Mouse (Mus musculus) hindbrain, postnatal 0 days (tissue): ENCODE data around the gene Prkar1a. TPM values are rescaled to one million over a fixed set of nuclear protein-coding genes. Genes with fewer than 3 reads are reported as not detected.
"Not testable (repeated sequence)": the region's sequence is repeated elsewhere in the genome, so short reads cannot be mapped to it uniquely, and the experiment has no call there.

Source experiments
- ATAC-seq: fragments of 200-750 bp; cut with Nextera tagmentation; 2 replicates; pipeline ENCODE4 v1.8.0; 2017; ENCODE audit warnings: mild to moderate bottlenecking, moderate TSS enrichment, moderate library complexity
- DNase-seq: peaks from one replicate; pipeline ENCODE4 v3.0.0-alpha.2; 2015; ENCODE audit warnings: low spot score
- H3K27ac ChIP-seq: fragments of 300-500 bp; sonication (generic); 2 replicates; pipeline ENCODE4 v1.5.1; 2014; ENCODE audit warnings: mild to moderate bottlenecking
- H3K27me3 ChIP-seq: fragments of 300-500 bp; sonication (generic); 2 replicates; pipeline ENCODE4 v1.6.1; 2014; ENCODE audit warnings: low read length, mixed read lengths; ENCODE audit not compliant: insufficient read depth
- H3K36me3 ChIP-seq: fragments of 300-500 bp; sonication (generic); 2 replicates; pipeline ENCODE4 v1.6.1; 2014; ENCODE audit warnings: low read length, mixed read lengths; ENCODE audit not compliant: insufficient read depth
- H3K4me1 ChIP-seq: fragments of 300-500 bp; sonication (generic); 2 replicates; pipeline ENCODE4 v1.6.1; 2014; ENCODE audit warnings: antibody characterized with exemption, low read length, mixed read lengths; ENCODE audit not compliant: insufficient read depth
- H3K4me2 ChIP-seq: fragments of 300-500 bp; sonication (generic); 2 replicates; pipeline ENCODE4 v1.6.1; 2014; ENCODE audit warnings: low read depth, mild to moderate bottlenecking, low read length, moderate library complexity, mixed read lengths
- H3K4me3 ChIP-seq: fragments of 300-500 bp; sonication (generic); 2 replicates; pipeline ENCODE4 v1.5.1; 2014; ENCODE audit warnings: low read length
- H3K9ac ChIP-seq: fragments of 300-500 bp; sonication (generic); replicated peaks from 2 replicates; pipeline ENCODE4 v1.6.1; 2014; ENCODE audit warnings: mild to moderate bottlenecking, low read length, moderate library complexity, mixed read lengths
- H3K9me3 ChIP-seq: fragments of 300-500 bp; sonication (generic); 2 replicates; pipeline ENCODE4 v1.6.1; 2016; ENCODE audit warnings: low read length, mixed read lengths
- CTCF ChIP-seq: IDR thresholded peaks from 2 replicates; pipeline ENCODE4 v1.5.1; 2016; ENCODE audit warnings: antibody characterized with exemption, control low read depth, low read depth
- WGBS: fragments of 180-500 bp; shearing (Covaris S2); extraction: QIAGEN DNeasy Blood & Tissue Kit; methylation state at CpG from one replicate; pipeline ENCODE4 v1.1.7; 2014; 5-methylcytosine and 5-hydroxymethylcytosine counted together
- polyA plus RNA-seq: library from polyadenylated mRNA; unstranded; fragments of >200 nt; fragmentation: Nextera tagmentation; extraction: Ambion mirVana; gene quantifications from 2 replicates; pipeline ENCODE4 v1.2.1, GENCODE M21; 2015
- total RNA-seq: library from RNA; depleted of rRNA; stranded (reverse); fragments of >200 nt; gene quantifications from 2 replicates; pipeline ENCODE4 v1.2.3, GENCODE M21; 2014

Gene Prkar1a
- total and polyA plus RNA-seq, 2 experiments from 2014 or later, result 190 to 435 TPM

GRCm38 (mm10) chr11:109612871-109613529 lies 36.2 kb upstream of the Prkar1a start:
- Histone ChIP-seq H3K27ac (no peak overlapping the region), H3K36me3 (no peaks in the 10 kb centered on the region), H3K9ac (no peak overlapping the region), H3K9me3 (no peaks in the 10 kb centered on the region), H3K27me3 (no peaks in the 10 kb centered on the region), H3K4me3 (no peak overlapping the region), H3K4me1 (no peaks in the 10 kb centered on the region; the same call in 1 of the 2 replicates), H3K4me2 (no peak overlapping the region)
- no peak for TF ChIP-seq CTCF
- 73% methylated on average over 7 of the region's 7 CpGs for WGBS
- DNase-seq (no peak), ATAC-seq (no peak)

GRCm38 (mm10) chr11:109615286-109615685 lies 33.9 kb upstream of the Prkar1a start:
- H3K9ac ChIP-seq, result no peak overlapping the region
- H3K36me3 ChIP-seq, result no peaks in the 10 kb centered on the region
- ATAC-seq (no peak), DNase-seq (no peak)
- H3K4me1 ChIP-seq, result no peaks in the 10 kb centered on the region; the same call in 1 of the 2 replicates
- no peak overlapping the region for H3K27ac ChIP-seq
- H3K9me3 ChIP-seq, result no peaks in the 10 kb centered on the region
- WGBS, result 65% methylated on average over 9 of the region's 9 CpGs
- H3K4me2 ChIP-seq, result no peak overlapping the region
- no peak overlapping the region for H3K4me3 ChIP-seq
- no peaks in the 10 kb centered on the region for H3K27me3 ChIP-seq
- TF ChIP-seq CTCF, result no peak

GRCm38 (mm10) chr11:109616352-109616751 lies 32.9 kb upstream of the Prkar1a start:
- ATAC-seq (no peak), DNase-seq (no peak)
- H3K27me3 ChIP-seq, result no peaks in the 10 kb centered on the region
- H3K4me1 ChIP-seq, result no peaks in the 10 kb centered on the region
- WGBS, result 68% methylated on average over 4 of the region's 4 CpGs
- H3K9me3 ChIP-seq, result no peaks in the 10 kb centered on the region
- no peak for TF ChIP-seq CTCF
- no peak overlapping the region for H3K4me2 ChIP-seq
- H3K9ac ChIP-seq, result no peak overlapping the region
- no peak overlapping the region for H3K4me3 ChIP-seq
- H3K27ac ChIP-seq, result no peak overlapping the region
- no peaks in the 10 kb centered on the region for H3K36me3 ChIP-seq

GRCm38 (mm10) chr11:109616766-109617165 lies 32.4 kb upstream of the Prkar1a start:
- Histone ChIP-seq H3K4me1 (no peaks in the 10 kb centered on the region), H3K36me3 (no peaks in the 10 kb centered on the region), H3K27ac (no peak overlapping the region), H3K4me3 (no peak overlapping the region), H3K9me3 (no peaks in the 10 kb centered on the region), H3K27me3 (no peaks in the 10 kb centered on the region), H3K9ac (no peak overlapping the region), H3K4me2 (no peak overlapping the region)
- ATAC-seq (no peak), DNase-seq (no peak)
- WGBS, result 65% methylated on average over 4 of the region's 4 CpGs
- no peak for TF ChIP-seq CTCF

GRCm38 (mm10) chr11:109619055-109619454 lies 30.1 kb upstream of the Prkar1a start:
- H3K4me2 ChIP-seq, H3K36me3 ChIP-seq, H3K4me3 ChIP-seq, ATAC-seq, H3K9ac ChIP-seq, H3K4me1 ChIP-seq, H3K9me3 ChIP-seq, H3K27me3 ChIP-seq, H3K27ac ChIP-seq: not testable (repeated sequence)
- TF ChIP-seq CTCF, result peak; percentile 58
- 40% methylated on average over 8 of the region's 8 CpGs for WGBS
- peak; percentile 58 for DNase-seq

- 85% methylated on average over 6 of the region's 6 CpGs for WGBS
- Histone ChIP-seq H3K27me3 (no peaks in the 10 kb centered on the region), H3K9me3 (no peaks in the 10 kb centered on the region), H3K9ac (no peak overlapping the region), H3K36me3 (no peaks in the 10 kb centered on the region), H3K4me2 (no peak overlapping the region), H3K4me1 (no peaks in the 10 kb centered on the region), H3K27ac (no peak overlapping the region), H3K4me3 (no peak overlapping the region)
- ATAC-seq, result no peak
- no peak for DNase-seq
- no peak for TF ChIP-seq CTCF
Measured at GRCm38 (mm10) chr11:109620356-109620755, 28.8 kb upstream of the Prkar1a start.

- H3K36me3 ChIP-seq, result no peaks in the 10 kb centered on the region
- no peaks in the 10 kb centered on the region for H3K27me3 ChIP-seq
- DNase-seq (peak; percentile 86), ATAC-seq (no peak)
- 20% methylated on average over 2 of the region's 2 CpGs for WGBS
- H3K9me3 ChIP-seq, result no peaks in the 10 kb centered on the region
- H3K4me1 ChIP-seq, result no peaks in the 10 kb centered on the region
- peak; percentile 82 for TF ChIP-seq CTCF
- no peak overlapping the region for H3K4me2 ChIP-seq
- H3K9ac ChIP-seq, result no peak overlapping the region
- H3K4me3 ChIP-seq, result no peak overlapping the region
- H3K27ac ChIP-seq, result no peak overlapping the region
Measured at GRCm38 (mm10) chr11:109621183-109621582, 28.0 kb upstream of the Prkar1a start.
